Mouse (Mus musculus): ENCODE measurements at regions not wholly inside any gene's neighbourhood (a gene's known extent, or its start where the extent isn't known, plus 50 kb on each side); places are given as distances from the start of the nearest gene placed in this dataset.
A peak's percentile ranks its signal among the peaks of the same experiment; 100 is the strongest.
"Not testable (repeated sequence)": the region's sequence is repeated elsewhere in the genome, so short reads cannot be mapped to it uniquely, and the experiment has no call there.

GRCm38 (mm10) chr7:36224416-36224815 is 421.6 kb upstream of the Zfp507 start:
- no peak for DNase-seq (ENCODE audit: low spot score)

GRCm38 (mm10) chr7:36218386-36218785 is 415.6 kb upstream of the Zfp507 start:
- no peak for DNase-seq (ENCODE audit: low spot score)

- no peak for DNase-seq (ENCODE audit: low spot score)
These were observed 407.2 kb upstream of the Zfp507 start for GRCm38 (mm10) chr7:36210034-36210433.

GRCm38 (mm10) chr7:36207525-36208260 is 404.9 kb upstream of the Zfp507 start:
- DNase-seq (ENCODE audit: low spot score): no peak

GRCm38 (mm10) chr7:36198091-36198700 is 395.4 kb upstream of the Zfp507 start:
- DNase-seq (ENCODE audit: low spot score): no peak

- DNase-seq (ENCODE audit: low spot score): no peak
These were observed 393.4 kb upstream of the Zfp507 start for GRCm38 (mm10) chr7:36196154-36196720.

- no peak for DNase-seq (ENCODE audit: low spot score)
These were observed 389.8 kb upstream of the Zfp507 start for GRCm38 (mm10) chr7:36192645-36193044.

GRCm38 (mm10) chr7:36177947-36178346 is 375.1 kb upstream of the Zfp507 start:
- no peak for DNase-seq (ENCODE audit: low spot score)

- no peak for DNase-seq (ENCODE audit: low spot score)
These were observed 372.5 kb upstream of the Zfp507 start for GRCm38 (mm10) chr7:36175296-36175695.

GRCm38 (mm10) chr7:36172511-36172910 is 369.7 kb upstream of the Zfp507 start:
- not testable (repeated sequence) for DNase-seq (ENCODE audit: low spot score)

GRCm38 (mm10) chr7:36157270-36157945 is 354.6 kb upstream of the Zfp507 start:
- no peak for DNase-seq (ENCODE audit: low spot score)

- no peak for DNase-seq (ENCODE audit: low spot score)
These were observed 353.8 kb upstream of the Zfp507 start for GRCm38 (mm10) chr7:36156595-36156994.

- DNase-seq (ENCODE audit: low spot score): no peak
These were observed 352.8 kb upstream of the Zfp507 start for GRCm38 (mm10) chr7:36155576-36155975.

- no peak for DNase-seq (ENCODE audit: low spot score)
These were observed 352.4 kb upstream of the Zfp507 start for GRCm38 (mm10) chr7:36155159-36155558.

GRCm38 (mm10) chr7:36150871-36151560 is 348.2 kb upstream of the Zfp507 start:
- no peak for DNase-seq (ENCODE audit: low spot score)

GRCm38 (mm10) chr7:36136571-36136970 is 333.8 kb upstream of the Zfp507 start:
- DNase-seq (ENCODE audit: low spot score): no peak

GRCm38 (mm10) chr7:36134557-36134956 is 331.8 kb upstream of the Zfp507 start:
- no peak for DNase-seq (ENCODE audit: low spot score)

- DNase-seq (ENCODE audit: low spot score): peak; percentile 5
These were observed 330.9 kb upstream of the Zfp507 start for GRCm38 (mm10) chr7:36133658-36134143.

- DNase-seq (ENCODE audit: low spot score): no peak
These were observed 330.2 kb upstream of the Zfp507 start for GRCm38 (mm10) chr7:36133026-36133425.

- DNase-seq (ENCODE audit: low spot score): no peak
These were observed 329.8 kb upstream of the Zfp507 start for GRCm38 (mm10) chr7:36132569-36132968.

GRCm38 (mm10) chr7:36097054-36097453 is 294.3 kb upstream of the Zfp507 start:
- DNase-seq (ENCODE audit: low spot score): no peak
